Mouse (Mus musculus): ENCODE measurements around the gene Ndufa12. TPM values are rescaled to one million over a fixed set of nuclear protein-coding genes. Genes with fewer than 3 reads are reported as not detected.

Gene Ndufa12
- total and polyA plus RNA-seq, 2 experiments from 2014 or later, result 400 to 1,221 TPM

GRCm38 (mm10) chr10:94254766-94255165 is 56.2 kb downstream of the Ndufa12 start:
- Histone ChIP-seq H3K36me3 (replicated peaks; ENCODE audit: control insufficient read depth, insufficient read depth, low read length) (no peaks in the 10 kb centered on the region), H3K27me3 (ENCODE audit: control insufficient read depth, insufficient read depth, low read length) (no peaks in the 10 kb centered on the region), H3K9me3 (replicated peaks; ENCODE audit: control insufficient read depth, low read length) (no peaks in the 10 kb centered on the region), H3K4me2 (ENCODE audit: low read depth, low read length) (no peak overlapping the region), H3K9ac (replicated peaks; ENCODE audit: low read depth, low read length) (no peak overlapping the region), H3K27ac (ENCODE audit: low read depth) (no peak overlapping the region), H3K4me1 (ENCODE audit: control insufficient read depth, insufficient read depth) (peaks cover 6% of the 10 kb centered on the region), H3K4me3 (ENCODE audit: low read depth, low read length) (no peak overlapping the region)
- 76% methylated on average over 3 of the region's 3 CpGs for WGBS
- TF ChIP-seq CTCF (IDR thresholded peaks at IDR 0.05; ENCODE audit: low read depth) (no peak), EP300 (IDR thresholded peaks at IDR 0.05; ENCODE audit: low read depth) (no peak)
- ATAC-seq (ENCODE audit: insufficient read depth, low read depth), result no peak
- DNase-seq (ENCODE audit: low spot score), result no peak

- H3K4me1 ChIP-seq (ENCODE audit: control insufficient read depth, insufficient read depth), result no peaks in the 10 kb centered on the region
- TF ChIP-seq CTCF (IDR thresholded peaks at IDR 0.05; ENCODE audit: low read depth), result no peak
- TF ChIP-seq EP300 (IDR thresholded peaks at IDR 0.05; ENCODE audit: low read depth), result no peak
- H3K27ac ChIP-seq (ENCODE audit: low read depth), result no peak overlapping the region
- no peak overlapping the region for H3K4me2 ChIP-seq (ENCODE audit: low read depth, low read length)
- H3K9me3 ChIP-seq (replicated peaks; ENCODE audit: control insufficient read depth, low read length), result no peaks in the 10 kb centered on the region
- no peak overlapping the region for H3K4me3 ChIP-seq (ENCODE audit: low read depth, low read length)
- ATAC-seq (ENCODE audit: insufficient read depth, low read depth) (no peak), DNase-seq (ENCODE audit: low spot score) (no peak)
- WGBS, result 70% methylated on average over 6 of the region's 6 CpGs
- H3K27me3 ChIP-seq (ENCODE audit: control insufficient read depth, insufficient read depth, low read length), result no peaks in the 10 kb centered on the region
- H3K9ac ChIP-seq (replicated peaks; ENCODE audit: low read depth, low read length), result no peak overlapping the region
- no peaks in the 10 kb centered on the region for H3K36me3 ChIP-seq (replicated peaks; ENCODE audit: control insufficient read depth, insufficient read depth, low read length)
Observed at GRCm38 (mm10) chr10:94255744-94256143, 57.2 kb downstream of the Ndufa12 start.

GRCm38 (mm10) chr10:94256518-94256917 is 58.0 kb downstream of the Ndufa12 start:
- no peaks in the 10 kb centered on the region for H3K27me3 ChIP-seq (ENCODE audit: control insufficient read depth, insufficient read depth, low read length)
- no peaks in the 10 kb centered on the region for H3K9me3 ChIP-seq (replicated peaks; ENCODE audit: control insufficient read depth, low read length)
- no peak overlapping the region for H3K4me2 ChIP-seq (ENCODE audit: low read depth, low read length)
- H3K36me3 ChIP-seq (replicated peaks; ENCODE audit: control insufficient read depth, insufficient read depth, low read length), result no peaks in the 10 kb centered on the region
- no peak for ATAC-seq (ENCODE audit: insufficient read depth, low read depth)
- no peak overlapping the region for H3K4me3 ChIP-seq (ENCODE audit: low read depth, low read length)
- no peak overlapping the region for H3K9ac ChIP-seq (replicated peaks; ENCODE audit: low read depth, low read length)
- no peak for DNase-seq (ENCODE audit: low spot score)
- H3K27ac ChIP-seq (ENCODE audit: low read depth), result no peak overlapping the region
- WGBS, result 90% methylated on average over 4 of the region's 4 CpGs
- no peaks in the 10 kb centered on the region for H3K4me1 ChIP-seq (ENCODE audit: control insufficient read depth, insufficient read depth)
- TF ChIP-seq EP300 (IDR thresholded peaks at IDR 0.05; ENCODE audit: low read depth) (no peak), CTCF (IDR thresholded peaks at IDR 0.05; ENCODE audit: low read depth) (no peak)

GRCm38 (mm10) chr10:94260544-94260943 is 62.0 kb downstream of the Ndufa12 start:
- DNase-seq (ENCODE audit: low spot score) (no peak), ATAC-seq (ENCODE audit: insufficient read depth, low read depth) (no peak)
- TF ChIP-seq EP300 (IDR thresholded peaks at IDR 0.05; ENCODE audit: low read depth) (no peak), CTCF (IDR thresholded peaks at IDR 0.05; ENCODE audit: low read depth) (no peak)
- no peak overlapping the region for H3K4me2 ChIP-seq (ENCODE audit: low read depth, low read length)
- H3K9me3 ChIP-seq (replicated peaks; ENCODE audit: control insufficient read depth, low read length), result no peaks in the 10 kb centered on the region
- no peak overlapping the region for H3K27ac ChIP-seq (ENCODE audit: low read depth)
- no peak overlapping the region for H3K4me3 ChIP-seq (ENCODE audit: low read depth, low read length)
- H3K9ac ChIP-seq (replicated peaks; ENCODE audit: low read depth, low read length), result no peak overlapping the region
- H3K36me3 ChIP-seq (replicated peaks; ENCODE audit: control insufficient read depth, insufficient read depth, low read length), result no peaks in the 10 kb centered on the region
- 73% methylated on average over 1 of the region's 1 CpGs for WGBS
- no peaks in the 10 kb centered on the region for H3K27me3 ChIP-seq (ENCODE audit: control insufficient read depth, insufficient read depth, low read length)
- H3K4me1 ChIP-seq (ENCODE audit: control insufficient read depth, insufficient read depth), result no peaks in the 10 kb centered on the region

GRCm38 (mm10) chr10:94262646-94263045 is 64.1 kb downstream of the Ndufa12 start:
- Histone ChIP-seq H3K36me3 (replicated peaks; ENCODE audit: control insufficient read depth, insufficient read depth, low read length) (no peaks in the 10 kb centered on the region), H3K27me3 (ENCODE audit: control insufficient read depth, insufficient read depth, low read length) (no peaks in the 10 kb centered on the region), H3K9me3 (replicated peaks; ENCODE audit: control insufficient read depth, low read length) (no peaks in the 10 kb centered on the region), H3K9ac (replicated peaks; ENCODE audit: low read depth, low read length) (no peak overlapping the region), H3K27ac (ENCODE audit: low read depth) (no peak overlapping the region), H3K4me3 (ENCODE audit: low read depth, low read length) (no peak overlapping the region), H3K4me1 (ENCODE audit: control insufficient read depth, insufficient read depth) (no peaks in the 10 kb centered on the region), H3K4me2 (ENCODE audit: low read depth, low read length) (no peak overlapping the region)
- ATAC-seq (ENCODE audit: insufficient read depth, low read depth), result no peak
- DNase-seq (ENCODE audit: low spot score), result no peak
- WGBS, result 82% methylated on average over 13 of the region's 13 CpGs
- TF ChIP-seq EP300 (IDR thresholded peaks at IDR 0.05; ENCODE audit: low read depth) (no peak), CTCF (IDR thresholded peaks at IDR 0.05; ENCODE audit: low read depth) (no peak)

GRCm38 (mm10) chr10:94263211-94263610 is 64.7 kb downstream of the Ndufa12 start:
- Histone ChIP-seq H3K27ac (ENCODE audit: low read depth) (no peak overlapping the region), H3K4me2 (ENCODE audit: low read depth, low read length) (no peak overlapping the region), H3K27me3 (ENCODE audit: control insufficient read depth, insufficient read depth, low read length) (no peaks in the 10 kb centered on the region), H3K9ac (replicated peaks; ENCODE audit: low read depth, low read length) (no peak overlapping the region), H3K4me3 (ENCODE audit: low read depth, low read length) (no peak overlapping the region), H3K36me3 (replicated peaks; ENCODE audit: control insufficient read depth, insufficient read depth, low read length) (no peaks in the 10 kb centered on the region), H3K9me3 (replicated peaks; ENCODE audit: control insufficient read depth, low read length) (no peaks in the 10 kb centered on the region), H3K4me1 (ENCODE audit: control insufficient read depth, insufficient read depth) (no peaks in the 10 kb centered on the region)
- 65% methylated on average over 3 of the region's 3 CpGs for whole genome bisulfite sequencing
- ATAC-seq (ENCODE audit: insufficient read depth, low read depth), result no peak
- no peak for DNase-seq (ENCODE audit: low spot score)
- TF ChIP-seq CTCF (IDR thresholded peaks at IDR 0.05; ENCODE audit: low read depth) (no peak), EP300 (IDR thresholded peaks at IDR 0.05; ENCODE audit: low read depth) (no peak)

All from heart, postnatal 0 days (tissue).